Mouse (Mus musculus): ENCODE measurements around the gene Cxcr1.
A peak's percentile ranks its signal among the peaks of the same experiment; 100 is the strongest.

Cxcr1 gene

DNA sequence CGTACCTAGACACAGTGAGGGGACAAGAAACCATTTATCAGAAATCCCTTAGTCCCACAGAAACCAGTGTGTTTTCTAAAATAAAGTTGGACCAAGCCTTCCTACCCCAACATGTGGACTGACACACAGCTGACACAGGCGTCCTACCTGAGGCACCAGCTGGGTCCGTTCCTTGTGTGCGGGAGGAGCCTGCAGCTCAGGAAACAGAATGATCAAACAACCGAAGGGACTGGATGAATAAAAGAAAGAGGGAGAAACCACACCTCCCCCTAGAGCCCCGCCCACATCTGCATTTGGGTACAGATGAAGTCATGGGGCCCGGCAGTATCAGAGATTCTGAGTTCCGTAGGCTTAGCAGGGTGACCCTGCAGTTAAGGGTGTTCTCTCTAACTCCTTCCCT is at the start of gene Cxcr1:
TSS of gene Cxcr1 (minus strand) at position 187 of the 400 bp plus-strand sequence.
- no peak for DNase-seq (ENCODE audit: low spot score)

DNA sequence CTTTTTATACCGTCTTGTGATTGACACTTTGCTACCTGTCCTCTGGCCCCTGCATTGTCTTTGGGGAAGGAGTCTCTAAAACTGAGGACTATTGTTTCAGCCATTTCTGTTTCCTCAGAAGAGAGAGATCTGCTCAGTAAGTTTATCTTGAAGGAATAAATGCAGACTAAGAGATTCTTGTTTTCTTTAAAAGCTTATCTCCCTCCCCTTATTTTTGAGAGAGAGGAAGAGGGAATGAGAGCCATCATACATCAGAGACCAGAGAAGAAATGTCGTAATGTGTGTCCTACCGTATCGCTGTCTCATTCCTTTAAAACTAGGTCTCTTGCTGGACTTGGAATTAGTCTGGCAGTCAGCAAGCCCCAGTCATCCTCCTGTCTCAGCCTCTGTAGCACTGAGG is 46.4 kb upstream of the Cxcr1 start:
- no peak for DNase-seq (ENCODE audit: low spot score)

DNA sequence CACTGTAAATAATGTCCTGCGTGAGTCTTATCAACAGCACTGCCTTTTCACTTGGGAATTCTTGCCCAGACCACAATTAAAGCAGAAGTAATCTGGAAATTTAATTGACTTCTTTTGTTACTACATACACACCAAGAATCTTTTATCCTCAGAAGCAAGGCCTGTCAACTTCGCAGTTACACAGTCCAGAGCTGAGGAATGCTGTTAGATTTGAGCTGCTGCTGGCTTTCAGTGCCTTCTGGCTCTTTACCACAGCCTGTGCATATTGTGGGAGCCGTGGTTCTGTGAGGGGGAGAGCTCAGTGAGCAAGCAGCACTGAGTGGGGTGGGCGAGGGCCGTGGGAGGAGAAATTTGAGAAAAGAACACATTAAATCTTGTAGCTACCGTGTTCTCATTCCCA is 45.9 kb upstream of the Cxcr1 start:
- no peak for DNase-seq (ENCODE audit: low spot score)

DNA sequence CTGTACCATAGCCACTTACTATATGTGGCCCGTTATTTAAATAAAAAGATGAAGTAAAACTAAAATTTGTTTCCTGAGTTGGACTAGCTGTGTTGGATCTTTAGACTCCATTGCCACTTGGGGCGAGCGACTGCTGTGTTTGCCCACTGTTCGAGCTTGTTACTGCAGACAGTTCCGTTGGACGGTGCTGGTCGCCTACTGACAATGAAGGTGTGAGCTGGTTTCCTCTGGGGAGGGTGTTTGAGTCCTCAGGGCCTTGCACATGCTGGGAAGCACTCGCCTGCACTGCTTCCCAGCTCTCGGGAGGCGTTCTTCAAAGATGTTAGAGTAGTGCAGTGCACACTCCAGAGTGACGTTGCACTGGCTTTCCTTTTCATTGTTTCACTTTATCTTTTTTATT is 45.2 kb upstream of the Cxcr1 start:
- no peak for DNase-seq (ENCODE audit: low spot score)

DNA sequence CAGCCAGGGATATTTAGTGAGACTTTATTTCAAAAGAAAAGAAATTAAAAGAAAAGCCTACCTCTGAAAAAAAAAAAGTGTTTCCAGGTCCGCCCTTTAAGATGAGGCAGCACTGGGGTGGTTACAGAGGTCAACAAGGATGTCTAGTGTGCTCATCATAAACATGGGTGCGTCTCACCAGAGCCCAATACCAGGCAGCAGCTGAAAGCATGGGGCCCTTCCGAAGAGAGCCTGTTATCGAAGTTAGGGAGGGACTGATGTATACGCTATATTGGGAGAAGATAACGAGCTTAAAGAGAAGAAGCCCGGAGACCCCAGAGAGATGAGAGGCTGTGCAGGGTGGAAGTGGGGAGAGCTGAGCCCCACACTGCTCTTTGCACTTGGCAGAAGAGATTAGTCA is 44.7 kb upstream of the Cxcr1 start:
- DNase-seq (ENCODE audit: low spot score): no peak

DNA sequence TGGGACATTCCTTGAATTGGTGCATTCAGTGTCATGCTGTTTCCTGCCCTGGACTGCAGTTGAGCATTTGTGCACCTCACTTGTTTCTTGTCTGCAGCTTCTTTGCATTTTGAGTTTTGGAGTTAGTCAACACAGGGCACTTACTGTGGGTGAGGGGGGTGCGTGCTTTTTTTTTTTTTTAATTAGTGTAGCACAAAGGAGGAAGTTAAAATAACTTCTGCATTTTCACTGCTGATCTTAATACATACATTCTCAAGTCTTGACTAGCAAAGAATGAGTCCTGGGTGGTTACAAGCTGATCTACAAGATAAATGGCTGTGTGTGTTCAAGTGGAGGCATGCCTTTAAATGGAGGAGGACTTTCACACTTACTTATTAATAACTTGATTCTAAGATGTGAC is 43.7 kb upstream of the Cxcr1 start:
- DNase-seq (ENCODE audit: low spot score): no peak

DNA sequence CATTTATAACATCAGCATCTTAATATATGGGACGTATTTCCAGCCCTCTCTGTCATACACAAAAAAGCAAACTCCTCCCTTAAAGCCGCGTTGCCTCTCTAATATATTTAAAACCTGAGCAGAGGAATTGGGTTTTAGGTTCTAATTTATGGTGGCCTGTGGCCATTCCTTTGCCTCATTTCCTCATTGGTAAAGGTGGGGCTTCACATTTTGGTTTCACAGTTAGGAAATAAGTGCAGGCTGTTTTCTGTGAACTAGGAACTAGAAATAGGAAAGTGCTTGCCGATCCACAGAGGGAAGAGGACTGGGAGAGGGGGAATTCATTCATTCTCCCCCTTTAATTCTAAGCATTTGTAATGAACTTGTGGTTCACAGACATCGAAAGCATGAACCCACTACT is 43.2 kb upstream of the Cxcr1 start:
- DNase-seq (ENCODE audit: low spot score): no peak

DNA sequence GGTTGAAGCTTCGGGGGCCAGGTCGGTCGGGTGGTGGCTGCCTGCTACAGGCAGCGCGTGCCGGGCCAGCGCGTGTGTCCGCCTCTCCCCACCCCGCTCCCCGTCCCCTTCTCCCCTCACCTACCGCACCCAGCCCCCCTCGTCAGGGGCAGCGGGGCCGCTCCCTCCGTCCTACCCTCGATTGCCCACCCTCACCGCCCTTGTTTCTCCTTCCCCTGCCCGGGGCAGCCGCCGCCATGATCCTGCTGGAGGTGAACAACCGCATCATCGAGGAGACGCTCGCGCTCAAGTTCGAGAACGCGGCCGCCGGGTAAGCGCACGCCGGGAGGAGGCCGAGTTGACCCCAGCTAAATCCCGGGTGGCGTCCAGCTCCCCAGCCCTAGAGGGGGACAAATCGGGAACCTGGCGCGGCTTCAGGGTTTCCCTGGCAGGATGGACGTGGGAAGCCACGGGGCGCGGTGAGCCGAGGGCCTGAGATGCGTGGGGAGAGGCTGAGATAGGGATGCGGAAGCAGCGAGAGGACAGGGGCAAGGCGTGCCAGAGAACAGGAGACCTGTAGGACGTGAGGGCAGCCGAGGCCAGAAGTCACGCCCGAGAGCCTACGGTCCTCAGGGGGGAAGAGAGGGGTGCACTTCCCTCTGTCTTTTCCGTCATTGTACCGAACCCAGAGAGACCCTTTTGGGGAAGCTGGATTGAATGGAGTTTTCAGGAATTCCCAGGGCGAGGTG is 42.3 kb upstream of the Cxcr1 start:
- DNase-seq (ENCODE audit: low spot score): peak; percentile 66

DNA sequence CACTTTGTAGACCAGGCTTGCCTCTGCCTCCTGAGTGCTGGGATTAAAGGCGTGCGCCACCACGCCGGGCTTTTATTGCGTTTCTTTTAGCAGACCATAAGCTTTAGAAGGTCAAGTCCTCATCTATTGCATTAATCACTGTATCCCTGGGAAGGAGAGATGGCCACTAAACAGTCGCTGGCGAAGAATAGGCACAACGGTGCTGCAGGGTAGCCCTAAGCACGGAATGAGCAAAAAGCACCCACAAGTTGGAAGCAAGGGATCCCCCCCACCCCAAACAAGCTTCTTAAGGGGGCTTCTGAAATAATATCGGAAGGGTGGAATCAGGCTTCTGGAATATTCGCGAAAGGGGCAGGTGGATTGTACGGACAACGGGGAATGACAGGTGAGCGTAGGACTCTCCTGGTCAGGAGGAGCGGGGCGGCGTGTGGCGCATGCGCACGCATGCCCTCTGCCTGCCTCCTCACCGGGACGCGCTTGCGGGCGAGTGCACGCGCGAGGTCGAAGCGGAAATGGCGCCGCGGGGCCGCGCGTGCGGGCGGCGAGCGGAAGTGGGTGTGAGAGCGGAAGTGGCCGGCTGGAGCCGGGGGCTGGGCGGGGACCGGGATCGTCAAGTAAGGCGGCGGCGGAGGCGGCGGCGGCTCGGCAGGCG is 41.6 kb upstream of the Cxcr1 start, which contains the start of gene Arpc2:
TSS of gene Arpc2 (plus strand) at position 147 of the 652 bp plus-strand sequence.
- DNase-seq (ENCODE audit: low spot score): peak; percentile 97

DNA sequence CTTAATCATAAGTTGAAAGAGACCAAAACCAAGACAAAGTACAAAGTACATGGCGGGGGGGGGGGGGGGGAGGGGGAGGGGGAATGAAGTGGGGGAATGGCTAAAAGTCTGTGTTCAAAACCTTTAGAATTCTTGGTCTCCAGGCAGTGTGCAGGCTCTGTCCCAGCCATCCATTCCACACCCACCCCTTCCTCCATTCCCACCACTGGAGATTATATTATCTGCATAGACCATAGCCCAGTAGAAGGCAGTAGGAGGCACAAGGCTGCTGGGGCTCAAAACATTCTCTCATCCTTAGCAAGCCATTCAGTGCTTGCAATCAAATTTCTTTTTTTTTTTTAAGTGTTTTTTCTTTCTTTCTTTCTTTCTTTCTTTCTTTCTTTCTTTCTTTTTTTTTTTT is 36.6 kb upstream of the Cxcr1 start:
- no peak for DNase-seq (ENCODE audit: low spot score)

DNA sequence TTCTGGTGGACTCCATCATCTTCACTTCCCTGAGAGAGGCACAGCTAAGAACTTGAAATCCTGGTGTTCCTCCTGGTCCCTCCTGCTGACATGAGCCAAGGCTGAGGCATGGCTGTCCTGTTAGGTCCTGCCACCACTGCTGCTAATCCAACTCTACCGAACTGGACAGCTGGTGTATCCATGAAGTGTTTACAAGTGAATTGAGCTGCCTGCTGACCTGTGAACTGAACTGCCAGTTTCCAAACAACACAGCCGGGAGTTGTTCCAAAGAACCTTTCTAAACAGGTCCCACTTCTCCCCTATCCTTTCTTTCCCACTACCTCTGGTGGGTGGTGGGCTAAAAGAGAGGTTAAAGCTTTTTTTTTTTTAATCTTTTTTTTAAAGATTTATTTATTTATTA is 35.5 kb upstream of the Cxcr1 start:
- no peak for DNase-seq (ENCODE audit: low spot score)

DNA sequence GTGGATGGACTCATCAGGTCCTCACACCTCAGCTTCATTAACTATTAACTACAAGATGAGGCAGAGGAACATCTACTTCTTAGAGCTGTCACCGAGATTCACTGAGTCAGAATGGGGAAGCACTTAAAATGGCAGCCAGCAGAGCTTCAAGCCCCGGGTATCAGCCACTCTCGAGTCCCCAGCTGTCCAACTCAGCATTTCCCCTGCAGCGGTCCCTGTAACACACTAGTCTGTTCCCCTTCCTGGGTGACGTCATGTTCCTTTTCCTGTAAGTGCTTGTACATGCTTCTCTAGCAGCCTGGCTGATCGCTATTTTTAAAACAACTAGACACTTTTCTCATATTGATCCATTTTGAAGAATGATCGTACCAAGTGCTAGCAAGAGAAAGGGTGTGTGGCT is 32.9 kb upstream of the Cxcr1 start:
- peak; percentile 61 for DNase-seq (ENCODE audit: low spot score)

DNA sequence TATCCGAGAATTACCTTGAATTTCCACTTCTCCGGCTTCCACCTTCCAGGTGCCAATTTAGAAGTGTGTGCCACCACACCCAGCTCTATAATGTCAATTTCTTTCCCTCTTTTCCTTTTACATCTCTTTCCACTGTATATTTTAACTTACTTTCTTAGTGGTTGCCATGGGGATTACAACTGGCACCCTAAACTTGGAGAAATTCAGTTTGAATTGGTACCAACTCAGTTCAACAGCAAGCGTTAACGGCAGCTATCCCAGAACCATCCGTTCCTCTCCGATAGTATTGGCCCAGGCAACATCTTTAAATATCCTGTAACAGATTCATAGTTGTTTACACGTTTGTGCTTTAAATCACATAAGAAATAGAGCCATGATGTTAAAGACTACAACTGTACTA is 25.5 kb upstream of the Cxcr1 start:
- DNase-seq (ENCODE audit: low spot score): no peak

DNA sequence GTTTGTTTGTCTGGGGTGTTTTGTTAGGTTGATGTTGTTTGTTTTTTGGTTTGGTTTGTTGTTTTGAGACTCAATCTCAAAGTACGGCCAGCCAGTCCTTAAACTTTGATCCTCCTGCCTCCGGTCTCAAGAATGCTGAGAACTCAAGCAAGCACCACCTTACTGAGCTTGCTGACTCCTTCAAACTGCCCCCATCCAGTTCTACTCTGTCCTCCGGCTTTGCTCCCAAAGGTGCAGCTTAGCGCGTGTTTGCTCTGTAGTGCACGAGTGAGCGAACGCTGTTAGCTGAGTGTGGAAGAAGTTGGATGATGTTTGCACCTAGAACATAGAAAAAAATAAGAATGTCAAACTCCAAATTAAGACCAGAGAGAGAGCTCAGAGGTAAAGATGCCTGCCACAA is 14.5 kb upstream of the Cxcr1 start:
- peak; percentile 75 for DNase-seq (ENCODE audit: low spot score)

DNA sequence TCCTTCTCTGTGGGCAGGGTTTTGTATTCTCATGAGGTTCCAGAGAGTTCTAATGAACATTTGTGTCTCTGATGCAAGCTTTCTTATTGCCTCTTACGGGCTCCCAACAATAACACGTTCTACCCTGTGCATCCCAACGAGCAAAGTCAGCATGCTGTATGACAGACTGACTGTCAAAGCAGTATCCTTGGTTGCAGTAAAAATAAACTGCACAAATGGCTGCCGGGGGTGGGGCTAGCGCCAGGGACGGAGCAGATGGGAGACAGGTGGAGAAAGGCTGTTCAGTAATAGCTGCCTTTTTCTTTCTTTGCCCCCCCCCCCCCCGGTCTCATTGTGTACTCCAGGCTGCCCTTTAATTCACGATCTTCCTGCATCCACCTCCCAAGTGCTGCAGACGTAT is 13.5 kb upstream of the Cxcr1 start:
- DNase-seq (ENCODE audit: low spot score): no peak

DNA sequence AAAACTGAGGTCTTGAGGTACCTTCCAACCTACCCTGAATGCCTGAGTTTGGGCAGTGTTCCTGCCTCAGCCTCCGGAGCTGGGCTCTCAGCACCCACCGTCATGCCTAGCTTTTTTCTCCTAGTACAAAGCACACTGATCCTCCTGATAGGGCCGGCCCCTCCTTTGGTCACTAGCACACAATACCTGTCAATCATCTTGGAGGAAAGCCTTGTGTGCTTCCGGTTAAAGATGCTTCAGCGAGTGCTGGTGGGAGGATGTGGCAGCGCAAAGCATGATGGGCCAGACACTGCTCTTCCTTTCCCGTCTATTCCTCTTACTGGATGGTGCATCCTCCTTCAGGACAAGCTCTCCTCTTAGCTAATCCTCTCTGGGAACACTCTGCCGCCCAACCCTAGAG is 12.2 kb upstream of the Cxcr1 start:
- no peak for DNase-seq (ENCODE audit: low spot score)

DNA sequence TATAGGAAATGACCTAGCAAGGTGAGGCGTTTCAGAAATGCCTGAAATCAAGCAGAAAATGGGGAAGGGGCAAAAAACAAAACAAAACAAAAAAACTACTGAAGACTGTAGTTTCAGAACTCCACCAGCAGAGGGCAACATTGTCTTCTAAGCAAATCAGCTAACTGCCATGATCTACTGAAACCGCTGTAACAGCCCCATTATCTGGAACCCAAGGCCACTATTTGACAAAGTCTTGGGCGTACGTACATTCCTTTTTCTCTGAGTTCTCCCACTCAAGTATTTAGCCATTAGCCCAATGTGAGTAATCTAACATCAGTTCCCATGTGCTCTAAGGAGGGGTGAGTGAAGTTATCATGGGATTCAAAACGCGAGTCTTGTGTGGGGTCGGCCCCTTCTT is 11.4 kb upstream of the Cxcr1 start:
- DNase-seq (ENCODE audit: low spot score): peak; percentile 43

DNA sequence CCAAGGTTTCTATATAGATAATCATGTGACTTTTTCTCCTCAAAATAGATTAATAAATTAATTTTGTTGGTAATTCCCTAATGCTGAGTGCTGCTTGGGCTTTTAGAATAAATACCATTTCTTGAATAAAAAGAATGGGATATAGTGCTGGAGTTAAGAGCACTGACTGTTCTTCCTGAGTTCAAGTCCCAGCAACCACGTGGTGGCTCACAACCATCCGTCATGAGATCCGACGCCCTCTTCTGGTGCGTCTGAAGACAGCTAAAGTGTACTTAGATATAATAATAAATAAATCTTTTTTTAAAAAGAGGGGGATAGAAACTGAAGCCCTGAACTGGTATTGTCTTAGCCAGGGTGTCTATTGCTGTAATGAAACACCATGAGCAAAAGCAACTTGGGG is 9.0 kb upstream of the Cxcr1 start:
- DNase-seq (ENCODE audit: low spot score): no peak

DNA sequence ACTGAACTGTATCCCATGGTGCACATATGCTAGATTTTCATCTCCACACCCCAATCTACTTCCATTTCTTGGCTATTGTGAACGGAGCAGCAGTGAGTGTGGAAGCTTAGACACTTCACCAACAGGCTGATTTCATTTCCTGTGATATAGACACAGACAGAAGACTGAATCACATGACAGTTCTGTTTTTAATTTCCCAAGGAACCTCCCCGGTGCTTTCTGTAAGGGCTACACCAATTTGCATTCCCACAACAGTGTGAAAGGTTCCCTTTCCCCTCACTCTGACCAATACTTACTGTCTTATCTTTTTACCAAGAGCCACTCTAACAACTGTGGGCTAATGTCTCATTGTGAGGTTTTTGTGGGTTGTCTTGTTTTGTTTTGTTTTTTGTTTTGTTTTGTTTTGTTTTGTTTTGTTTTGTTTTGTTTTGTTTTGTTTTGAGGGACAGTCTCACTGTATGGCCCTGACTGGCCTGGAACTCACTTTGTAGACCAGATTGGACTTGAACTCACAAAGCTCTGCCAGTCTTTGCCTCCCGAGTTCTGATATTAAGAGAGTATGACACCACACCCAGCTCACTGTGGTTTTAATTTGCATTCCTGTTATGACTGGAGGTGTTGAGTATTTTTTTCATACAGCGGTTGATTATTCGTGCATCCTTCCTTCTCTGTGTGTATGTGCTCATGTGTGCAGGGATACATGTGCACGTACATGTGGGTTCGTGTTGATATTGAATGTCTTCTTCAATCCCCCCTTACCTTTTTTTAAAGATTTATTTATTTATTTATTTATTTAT is 6.8 kb upstream of the Cxcr1 start:
- DNase-seq (ENCODE audit: low spot score): no peak

DNA sequence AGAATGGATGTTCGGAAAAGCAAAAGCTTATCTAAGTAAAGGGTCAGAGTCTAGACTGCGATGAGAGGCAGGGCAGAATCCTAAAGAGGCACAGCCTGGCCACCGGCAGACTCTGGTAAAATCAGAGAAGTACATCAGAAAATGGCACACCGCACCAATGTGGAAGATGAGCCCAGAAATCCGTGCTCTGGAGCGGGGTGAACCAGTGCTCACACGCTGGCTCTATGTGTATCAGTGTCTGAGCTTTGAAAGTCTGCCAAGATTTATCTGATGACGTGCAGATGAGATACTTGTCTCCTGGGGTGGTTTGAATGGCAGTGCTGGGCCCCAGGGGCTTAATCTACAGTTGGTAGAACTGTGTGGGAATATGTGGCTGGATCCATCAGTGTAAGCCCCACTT is 4.6 kb upstream of the Cxcr1 start:
- DNase-seq (ENCODE audit: low spot score): no peak

DNA sequence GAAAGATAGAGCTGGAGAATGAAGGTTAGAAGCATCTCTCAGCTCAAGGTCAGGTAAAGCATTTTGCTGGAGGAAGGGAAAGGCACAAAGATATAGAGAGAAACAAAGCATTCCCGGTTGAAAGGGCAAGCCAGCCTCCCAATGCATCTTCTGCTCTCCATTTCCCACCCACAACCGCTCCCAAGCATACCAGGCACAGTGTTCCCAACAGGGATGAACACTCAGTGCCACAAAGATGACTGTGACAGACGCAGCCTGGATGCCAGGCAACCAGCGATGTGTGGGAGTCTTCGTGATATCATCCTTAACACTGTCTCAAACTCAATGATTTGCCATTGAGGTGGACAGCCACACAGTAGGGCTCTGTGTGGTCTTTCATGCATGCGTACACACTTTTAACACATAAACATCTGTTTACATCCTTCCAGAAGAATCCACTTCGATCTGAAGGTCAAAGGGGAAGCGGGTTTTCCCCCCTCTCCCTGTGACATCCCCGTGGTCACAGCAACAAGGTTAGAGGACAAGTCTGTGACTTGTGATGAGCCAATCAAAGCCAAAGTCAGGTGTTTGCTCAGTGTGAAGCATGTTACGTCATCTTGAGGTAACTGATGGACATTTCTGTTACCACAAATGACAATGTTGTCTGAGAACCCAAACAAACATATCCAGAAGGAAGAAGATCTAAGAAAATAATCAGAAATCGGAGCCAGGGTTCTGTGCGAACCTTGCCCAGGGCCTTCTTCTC is 3.5 kb upstream of the Cxcr1 start:
- DNase-seq (ENCODE audit: low spot score): peak; percentile 66

DNA sequence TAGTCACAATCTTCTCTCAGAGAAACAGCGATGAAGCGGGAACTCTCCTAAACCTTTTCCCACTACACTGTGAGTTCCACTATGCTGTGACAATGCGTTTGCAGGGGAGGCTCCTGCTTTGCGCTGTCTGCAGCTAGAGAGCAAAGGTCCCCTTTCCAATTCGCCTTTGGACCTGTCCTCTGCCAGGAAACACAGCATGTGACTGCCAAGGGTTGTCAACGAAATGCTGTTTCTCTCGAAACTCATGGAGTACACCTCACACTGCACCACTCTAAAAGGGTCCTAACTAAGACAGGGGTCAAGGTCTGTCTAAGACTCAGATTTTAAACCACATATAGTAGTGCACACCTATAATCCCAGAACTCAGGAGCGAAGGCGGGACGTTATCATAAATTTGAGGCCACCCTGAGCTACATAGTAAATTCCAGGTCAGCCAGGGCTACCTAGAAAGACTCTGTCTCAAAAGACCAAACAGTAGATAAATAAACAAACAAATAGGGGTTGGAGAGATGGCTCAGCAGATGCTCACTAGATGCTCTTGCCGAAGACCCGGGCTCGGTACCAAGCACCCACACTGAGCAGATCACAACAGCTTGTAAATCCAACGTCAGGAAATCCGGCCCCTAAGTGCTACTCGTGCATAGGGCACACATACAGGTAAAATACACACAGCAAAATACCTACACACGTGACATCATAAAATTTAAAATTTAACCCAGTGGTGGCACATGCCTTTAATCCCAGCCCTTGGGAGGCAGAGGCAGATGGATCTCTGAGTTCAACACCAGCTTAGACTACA is 2.4 kb upstream of the Cxcr1 start:
- DNase-seq (ENCODE audit: low spot score): peak; percentile 82

All from yolk sac, embryonic 10.5 days (tissue).